Mouse (Mus musculus): ENCODE data around the gene Dnajc6. TPM values are rescaled to one million over a fixed set of nuclear protein-coding genes. Genes with fewer than 3 reads are reported as not detected.

The Dnajc6 gene
- under 1 TPM; 0.29 to 0.41 TPM for total RNA-seq (2021)
- 0.35 and 1.2 TPM in 2 replicates for polyA plus RNA-seq (2012; rRNA removed)
- long read RNA-seq, result 0 reads

- H3K27me3 ChIP-seq (ENCODE audit: control insufficient read depth, insufficient read depth, low read length), result peaks cover 5% of the 10 kb centered on the region
- WGBS, result under 1% methylated on average over 57 of the region's 57 CpGs
- intact Hi-C loops (cut with DNase I), result no loop called here
- no peaks in the 10 kb centered on the region for H3K79me2 ChIP-seq (replicated peaks; ENCODE audit: control insufficient read depth, insufficient read depth, low read length)
- H3K27ac ChIP-seq, result no peak within 1 kb of the TSS
- H3K4me1 ChIP-seq (ENCODE audit: control insufficient read depth, insufficient read depth, low read length), result no peaks in the 10 kb centered on the region
- peak within 1 kb of the TSS; percentile 59 for H3K9ac ChIP-seq (ENCODE audit: low read depth, low read length)
- H3K4me3 ChIP-seq, result peak within 1 kb of the TSS; percentile 44
- DNase-seq, result peak; percentile 12 to 32
- no peaks in the 10 kb centered on the region for H3K36me3 ChIP-seq (ENCODE audit: control insufficient read depth, insufficient read depth, low read length)
- no peak for TF ChIP-seq EP300 (IDR thresholded peaks at IDR 0.05; ENCODE audit: insufficient read depth, low read depth, low read length)
- no peak for TF ChIP-seq POLR2A (IDR thresholded peaks at IDR 0.05; ENCODE audit: insufficient read depth, low read depth, low read length)
- TF ChIP-seq CTCF (IDR thresholded peaks at IDR 0.05), result no peak
Observed at GRCm38 (mm10) chr4:101496534-101497237, at the start of gene Dnajc6. Dnajc6 (plus strand) TSS chr4:101496648.

- no peak overlapping the region for H3K27ac ChIP-seq
- peaks cover under 1% of the 10 kb centered on the region; the same call in 1 of the 2 replicates for H3K4me1 ChIP-seq (ENCODE audit: control insufficient read depth, insufficient read depth, low read length)
- H3K9ac ChIP-seq (ENCODE audit: low read depth, low read length), result no peak overlapping the region
- DNase-seq, result no peak
- H3K27me3 ChIP-seq (ENCODE audit: control insufficient read depth, insufficient read depth, low read length), result no peaks in the 10 kb centered on the region
- no peak overlapping the region for H3K4me3 ChIP-seq
- WGBS, result 91% methylated on average over 8 of the region's 8 CpGs
- intact Hi-C loops (cut with DNase I), result no loop called here
- TF ChIP-seq CTCF (IDR thresholded peaks at IDR 0.05), result no peak
- TF ChIP-seq EP300 (IDR thresholded peaks at IDR 0.05; ENCODE audit: insufficient read depth, low read depth, low read length), result no peak
- TF ChIP-seq POLR2A (IDR thresholded peaks at IDR 0.05; ENCODE audit: insufficient read depth, low read depth, low read length), result no peak
- no peaks in the 10 kb centered on the region for H3K36me3 ChIP-seq (ENCODE audit: control insufficient read depth, insufficient read depth, low read length)
- no peaks in the 10 kb centered on the region for H3K79me2 ChIP-seq (replicated peaks; ENCODE audit: control insufficient read depth, insufficient read depth, low read length)
Observed at GRCm38 (mm10) chr4:101448701-101449100, 47.7 kb upstream of the Dnajc6 start.

DNA sequence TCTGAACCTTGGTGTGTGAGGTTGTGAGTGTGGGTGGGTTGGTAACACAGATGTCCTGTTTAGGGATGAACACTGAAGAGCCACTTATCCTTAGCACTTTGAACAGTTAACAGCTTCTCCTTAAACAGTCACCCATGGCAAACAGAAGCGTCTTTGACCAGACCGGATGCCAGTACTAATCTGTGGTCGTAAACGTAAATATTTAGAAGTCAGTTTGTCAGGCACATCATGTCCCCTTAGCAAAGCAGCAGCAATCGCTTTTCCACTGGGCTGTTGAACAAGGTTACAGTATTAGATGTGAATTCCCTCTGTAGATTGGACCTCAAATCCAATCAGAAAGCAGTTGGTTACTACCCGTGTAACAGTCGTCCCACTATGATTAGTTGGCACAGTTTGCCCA lies 47.1 kb upstream of the Dnajc6 start:
- Histone ChIP-seq H3K4me1 (ENCODE audit: control insufficient read depth, insufficient read depth, low read length) (no peaks in the 10 kb centered on the region; the same call in 1 of the 2 replicates), H3K27ac (no peak overlapping the region), H3K9ac (ENCODE audit: low read depth, low read length) (no peak overlapping the region), H3K4me3 (no peak overlapping the region), H3K79me2 (replicated peaks; ENCODE audit: control insufficient read depth, insufficient read depth, low read length) (no peaks in the 10 kb centered on the region), H3K27me3 (ENCODE audit: control insufficient read depth, insufficient read depth, low read length) (no peaks in the 10 kb centered on the region), H3K36me3 (ENCODE audit: control insufficient read depth, insufficient read depth, low read length) (no peaks in the 10 kb centered on the region)
- intact Hi-C loops (cut with DNase I), result no loop called here
- no peak for DNase-seq
- TF ChIP-seq CTCF (IDR thresholded peaks at IDR 0.05), result no peak
- no peak for TF ChIP-seq POLR2A (IDR thresholded peaks at IDR 0.05; ENCODE audit: insufficient read depth, low read depth, low read length)
- TF ChIP-seq EP300 (IDR thresholded peaks at IDR 0.05; ENCODE audit: insufficient read depth, low read depth, low read length), result no peak
- 84% methylated on average over 7 of the region's 7 CpGs for WGBS

DNA sequence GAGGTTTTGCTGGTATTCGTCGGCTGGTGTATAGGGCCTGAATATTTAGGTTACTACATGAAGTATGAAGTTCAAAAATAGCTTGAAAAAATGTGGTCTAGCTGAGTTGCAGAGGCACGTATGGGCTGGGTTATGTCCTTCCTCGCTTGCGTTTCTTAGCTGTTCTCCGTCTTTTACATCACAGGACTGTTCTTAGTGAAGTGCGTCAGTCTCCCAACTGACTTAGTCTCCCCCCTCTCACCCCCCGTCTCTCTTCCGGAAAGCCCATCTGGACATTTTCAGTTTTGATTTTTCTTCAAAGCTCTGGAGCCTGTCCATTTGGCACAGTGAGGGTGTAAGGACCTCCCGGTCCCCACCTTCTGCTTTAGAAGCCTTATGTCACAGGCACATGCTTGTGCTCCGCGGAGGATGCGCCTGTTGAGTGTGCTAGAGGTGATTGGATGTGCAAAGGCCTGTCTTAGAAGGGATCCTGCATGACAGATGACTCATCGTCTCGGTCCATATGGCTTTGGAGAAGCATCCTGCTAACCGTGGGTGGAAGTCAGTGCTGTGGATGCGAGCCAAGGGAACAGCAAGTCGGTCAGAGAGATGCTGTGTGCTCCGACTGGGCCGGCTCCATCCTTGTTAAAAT lies 46.2 kb upstream of the Dnajc6 start:
- 63% methylated on average over 20 of the region's 20 CpGs for WGBS
- no peaks in the 10 kb centered on the region for H3K27me3 ChIP-seq (ENCODE audit: control insufficient read depth, insufficient read depth, low read length)
- H3K4me3 ChIP-seq, result no peak overlapping the region
- no peak overlapping the region for H3K27ac ChIP-seq
- H3K36me3 ChIP-seq (ENCODE audit: control insufficient read depth, insufficient read depth, low read length), result no peaks in the 10 kb centered on the region
- peak; percentile 34 to 45 for DNase-seq
- H3K9ac ChIP-seq (ENCODE audit: low read depth, low read length), result no peak overlapping the region
- no peaks in the 10 kb centered on the region for H3K4me1 ChIP-seq (ENCODE audit: control insufficient read depth, insufficient read depth, low read length)
- intact Hi-C loops (cut with DNase I), result loop anchor here (10.0 kb wide), 1 partner anchor 285 kb away; no protein-coding TSS in a partner anchor
- no peak for TF ChIP-seq CTCF (IDR thresholded peaks at IDR 0.05)
- no peak for TF ChIP-seq EP300 (IDR thresholded peaks at IDR 0.05; ENCODE audit: insufficient read depth, low read depth, low read length)
- TF ChIP-seq POLR2A (IDR thresholded peaks at IDR 0.05; ENCODE audit: insufficient read depth, low read depth, low read length), result no peak
- H3K79me2 ChIP-seq (replicated peaks; ENCODE audit: control insufficient read depth, insufficient read depth, low read length), result no peaks in the 10 kb centered on the region

GRCm38 (mm10) chr4:101451089-101451488 lies 45.4 kb upstream of the Dnajc6 start:
- intact Hi-C loops (cut with DNase I), result loop anchor here (10.0 kb wide), 1 partner anchor 286 kb away; no protein-coding TSS in a partner anchor
- 88% methylated on average over 4 of the region's 4 CpGs for WGBS
- TF ChIP-seq EP300 (IDR thresholded peaks at IDR 0.05; ENCODE audit: insufficient read depth, low read depth, low read length) (no peak), POLR2A (IDR thresholded peaks at IDR 0.05; ENCODE audit: insufficient read depth, low read depth, low read length) (no peak), CTCF (IDR thresholded peaks at IDR 0.05) (no peak)

GRCm38 (mm10) chr4:101452829-101453228 lies 43.6 kb upstream of the Dnajc6 start:
- intact Hi-C loops (cut with DNase I), result loop anchor here (10.0 kb wide), 1 partner anchor 288 kb away; no protein-coding TSS in a partner anchor
- no peak overlapping the region for H3K4me3 ChIP-seq
- no peak for DNase-seq
- H3K4me1 ChIP-seq (ENCODE audit: control insufficient read depth, insufficient read depth, low read length), result no peaks in the 10 kb centered on the region
- H3K27me3 ChIP-seq (ENCODE audit: control insufficient read depth, insufficient read depth, low read length), result no peaks in the 10 kb centered on the region
- H3K27ac ChIP-seq, result no peak overlapping the region
- no peak overlapping the region for H3K9ac ChIP-seq (ENCODE audit: low read depth, low read length)
- no peak for TF ChIP-seq POLR2A (IDR thresholded peaks at IDR 0.05; ENCODE audit: insufficient read depth, low read depth, low read length)
- TF ChIP-seq CTCF (IDR thresholded peaks at IDR 0.05), result no peak
- TF ChIP-seq EP300 (IDR thresholded peaks at IDR 0.05; ENCODE audit: insufficient read depth, low read depth, low read length), result no peak
- WGBS, result 93% methylated on average over 9 of the region's 9 CpGs
- no peaks in the 10 kb centered on the region for H3K36me3 ChIP-seq (ENCODE audit: control insufficient read depth, insufficient read depth, low read length)
- no peaks in the 10 kb centered on the region for H3K79me2 ChIP-seq (replicated peaks; ENCODE audit: control insufficient read depth, insufficient read depth, low read length)

More at GRCm38 (mm10) chr4:101451089-101451488, 45.4 kb upstream of the Dnajc6 start:
- H3K27me3 ChIP-seq (ENCODE audit: control insufficient read depth, insufficient read depth, low read length), result no peaks in the 10 kb centered on the region
- no peaks in the 10 kb centered on the region for H3K36me3 ChIP-seq (ENCODE audit: control insufficient read depth, insufficient read depth, low read length)
- no peaks in the 10 kb centered on the region for H3K79me2 ChIP-seq (replicated peaks; ENCODE audit: control insufficient read depth, insufficient read depth, low read length)
- H3K4me3 ChIP-seq, result no peak overlapping the region
- no peaks in the 10 kb centered on the region for H3K4me1 ChIP-seq (ENCODE audit: control insufficient read depth, insufficient read depth, low read length)
- DNase-seq, result no peak
- no peak overlapping the region for H3K27ac ChIP-seq
- no peak overlapping the region for H3K9ac ChIP-seq (ENCODE audit: low read depth, low read length)
